Mouse (Mus musculus): Measurements from ENCODE around the gene Thrsp.
"Not testable (repeated sequence)": the region's sequence is repeated elsewhere in the genome, so short reads cannot be mapped to it uniquely, and the experiment has no call there.

The Thrsp gene

GRCm38 (mm10) chr7:97416906-97417777 is at the start of gene Thrsp:
Gene Thrsp (minus strand): TSS chr7:97417730.
- in situ Hi-C loops (cut with MboI, MseI) = loop anchor here (25.0 kb wide), 1 partner anchor 270 kb away; the partner anchor contains the start of gene Clns1a

GRCm38 (mm10) chr7:97455577-97455976 is 38.0 kb upstream of the Thrsp start:
- in situ Hi-C loops (cut with MboI, MseI) = no loop called here

GRCm38 (mm10) chr7:97454795-97455194 is 37.3 kb upstream of the Thrsp start:
- in situ Hi-C loops (cut with MboI, MseI) = no loop called here

GRCm38 (mm10) chr7:97453141-97453921 is 35.8 kb upstream of the Thrsp start:
- in situ Hi-C loops (cut with MboI, MseI) = no loop called here

GRCm38 (mm10) chr7:97452196-97452595 is 34.7 kb upstream of the Thrsp start:
- in situ Hi-C loops (cut with MboI, MseI) = no loop called here

GRCm38 (mm10) chr7:97451023-97451422 is 33.5 kb upstream of the Thrsp start, which contains the start of gene Kctd14:
Gene Kctd14 (plus strand): TSS chr7:97451323.
- in situ Hi-C loops (cut with MboI, MseI) = not testable (repeated sequence)

GRCm38 (mm10) chr7:97447050-97447531 is 29.6 kb upstream of the Thrsp start:
- in situ Hi-C loops (cut with MboI, MseI) = no loop called here

GRCm38 (mm10) chr7:97446171-97446925 is 28.8 kb upstream of the Thrsp start:
- in situ Hi-C loops (cut with MboI, MseI) = no loop called here

- in situ Hi-C loops (cut with MboI, MseI) = no loop called here
Observed at GRCm38 (mm10) chr7:97438986-97439385, 21.5 kb upstream of the Thrsp start.

GRCm38 (mm10) chr7:97434517-97434916 is 17.0 kb upstream of the Thrsp start:
- in situ Hi-C loops (cut with MboI, MseI) = no loop called here

- in situ Hi-C loops (cut with MboI, MseI) = not testable (repeated sequence)
Observed at GRCm38 (mm10) chr7:97433517-97433916, 16.0 kb upstream of the Thrsp start.

- in situ Hi-C loops (cut with MboI, MseI) = loop anchor here (5.0 to 10.0 kb wide), 2 partner anchors 38 to 305 kb away; partner anchors contain the start of gene Aqp11
Observed at GRCm38 (mm10) chr7:97429705-97430104, 12.2 kb upstream of the Thrsp start.

- in situ Hi-C loops (cut with MboI, MseI) = loop anchor here (5.0 to 10.0 kb wide), 2 partner anchors 39 to 307 kb away; partner anchors contain the start of gene Aqp11
Observed at GRCm38 (mm10) chr7:97427778-97428420, 10.4 kb upstream of the Thrsp start.

- in situ Hi-C loops (cut with MboI, MseI) = loop anchor here (5.0 to 10.0 kb wide), 2 partner anchors 40 to 308 kb away; partner anchors contain the start of gene Aqp11
Observed at GRCm38 (mm10) chr7:97427296-97427695, 9.8 kb upstream of the Thrsp start.

GRCm38 (mm10) chr7:97426566-97426965 is 9.0 kb upstream of the Thrsp start:
- in situ Hi-C loops (cut with MboI, MseI) = loop anchor here (5.0 to 10.0 kb wide), 2 partner anchors 41 to 308 kb away; partner anchors contain the start of gene Aqp11

GRCm38 (mm10) chr7:97424621-97425245 is 7.2 kb upstream of the Thrsp start:
- in situ Hi-C loops (cut with MboI, MseI) = loop anchor here (5.0 to 25.0 kb wide), 3 partner anchors 43 to 310 kb away; partner anchors contain the start of genes Aqp11 and Clns1a

- in situ Hi-C loops (cut with MboI, MseI) = loop anchor here (10.0 to 25.0 kb wide), 2 partner anchors 264 to 311 kb away; partner anchors contain the start of genes Aqp11 and Clns1a
Observed at GRCm38 (mm10) chr7:97423754-97424153, 6.2 kb upstream of the Thrsp start.

- in situ Hi-C loops (cut with MboI, MseI) = loop anchor here (10.0 to 25.0 kb wide), 2 partner anchors 266 to 314 kb away; partner anchors contain the start of genes Aqp11 and Clns1a
Observed at GRCm38 (mm10) chr7:97420958-97421651, 3.6 kb upstream of the Thrsp start.

- in situ Hi-C loops (cut with MboI, MseI) = loop anchor here (10.0 to 25.0 kb wide), 2 partner anchors 267 to 314 kb away; partner anchors contain the start of genes Aqp11 and Clns1a
Observed at GRCm38 (mm10) chr7:97420406-97420805, 2.9 kb upstream of the Thrsp start.

Measured in T-helper 1 cell (primary cell).